Mouse (Mus musculus): Measurements from ENCODE around the gene Tecta. TPM values are rescaled to one million over a fixed set of nuclear protein-coding genes. Genes with fewer than 3 reads are reported as not detected.
A peak's percentile ranks its signal among the peaks of the same experiment; 100 is the strongest.

The Tecta gene
- polyA plus RNA-seq, 1 experiment from 2014 or later: 0.43 TPM

- Histone ChIP-seq H3K9me3 (ENCODE audit: control insufficient read depth, low read length) (no peaks in the 10 kb centered on the region), H3K9ac (ENCODE audit: low read depth, low read length) (no peak overlapping the region), H3K4me2 (replicated peaks; ENCODE audit: low read depth, low read length) (no peak overlapping the region), H3K36me3 (ENCODE audit: control insufficient read depth, insufficient read depth, low read length) (no peaks in the 10 kb centered on the region), H3K4me3 (ENCODE audit: low read length) (no peak overlapping the region), H3K27me3 (ENCODE audit: control insufficient read depth, insufficient read depth, low read length) (no peaks in the 10 kb centered on the region), H3K4me1 (ENCODE audit: control insufficient read depth, insufficient read depth, low read length) (no peaks in the 10 kb centered on the region; the same call in 1 of the 2 replicates), H3K27ac (ENCODE audit: low read depth, low read length) (no peak overlapping the region)
- WGBS: 85% methylated on average over 1 of the region's 1 CpGs
- no peak for ATAC-seq (ENCODE audit: low FRiP score, low TSS enrichment)
Measured at GRCm38 (mm10) chr9:42336575-42336974, 63.2 kb downstream of the Tecta start.

- H3K9ac ChIP-seq (ENCODE audit: low read depth, low read length): no peak overlapping the region
- 80% methylated on average over 3 of the region's 3 CpGs for WGBS
- H3K36me3 ChIP-seq (ENCODE audit: control insufficient read depth, insufficient read depth, low read length): no peaks in the 10 kb centered on the region
- H3K4me2 ChIP-seq (replicated peaks; ENCODE audit: low read depth, low read length): no peak overlapping the region
- no peaks in the 10 kb centered on the region; the same call in 1 of the 2 replicates for H3K4me1 ChIP-seq (ENCODE audit: control insufficient read depth, insufficient read depth, low read length)
- H3K4me3 ChIP-seq (ENCODE audit: low read length): no peak overlapping the region
- no peaks in the 10 kb centered on the region for H3K27me3 ChIP-seq (ENCODE audit: control insufficient read depth, insufficient read depth, low read length)
- H3K27ac ChIP-seq (ENCODE audit: low read depth, low read length): no peak overlapping the region
- no peaks in the 10 kb centered on the region for H3K9me3 ChIP-seq (ENCODE audit: control insufficient read depth, low read length)
- ATAC-seq (ENCODE audit: low FRiP score, low TSS enrichment): no peak
Measured at GRCm38 (mm10) chr9:42334885-42335284, 64.8 kb downstream of the Tecta start.

GRCm38 (mm10) chr9:42332692-42333091 lies 67.0 kb downstream of the Tecta start:
- H3K4me3 ChIP-seq (ENCODE audit: low read length): no peak overlapping the region
- no peaks in the 10 kb centered on the region; the same call in 1 of the 2 replicates for H3K4me1 ChIP-seq (ENCODE audit: control insufficient read depth, insufficient read depth, low read length)
- H3K4me2 ChIP-seq (replicated peaks; ENCODE audit: low read depth, low read length): no peak overlapping the region
- no peaks in the 10 kb centered on the region for H3K27me3 ChIP-seq (ENCODE audit: control insufficient read depth, insufficient read depth, low read length)
- H3K36me3 ChIP-seq (ENCODE audit: control insufficient read depth, insufficient read depth, low read length): no peaks in the 10 kb centered on the region
- H3K9me3 ChIP-seq (ENCODE audit: control insufficient read depth, low read length): no peaks in the 10 kb centered on the region
- no peak overlapping the region for H3K9ac ChIP-seq (ENCODE audit: low read depth, low read length)
- no peak for ATAC-seq (ENCODE audit: low FRiP score, low TSS enrichment)
- H3K27ac ChIP-seq (ENCODE audit: low read depth, low read length): no peak overlapping the region
- 59% methylated on average over 12 of the region's 12 CpGs for WGBS

GRCm38 (mm10) chr9:42331341-42331740 lies 68.4 kb downstream of the Tecta start:
- Histone ChIP-seq H3K4me2 (replicated peaks; ENCODE audit: low read depth, low read length) (no peak overlapping the region), H3K9ac (ENCODE audit: low read depth, low read length) (no peak overlapping the region), H3K4me1 (ENCODE audit: control insufficient read depth, insufficient read depth, low read length) (no peaks in the 10 kb centered on the region; the same call in 1 of the 2 replicates), H3K4me3 (ENCODE audit: low read length) (no peak overlapping the region), H3K9me3 (ENCODE audit: control insufficient read depth, low read length) (no peaks in the 10 kb centered on the region), H3K27me3 (ENCODE audit: control insufficient read depth, insufficient read depth, low read length) (0 out of 2 replicates have a peak, but pooled peaks cover 2% of the 10 kb centered on the region), H3K27ac (ENCODE audit: low read depth, low read length) (no peak overlapping the region), H3K36me3 (ENCODE audit: control insufficient read depth, insufficient read depth, low read length) (no peaks in the 10 kb centered on the region)
- 96% methylated on average over 7 of the region's 7 CpGs for whole genome bisulfite sequencing
- no peak for ATAC-seq (ENCODE audit: low FRiP score, low TSS enrichment)

GRCm38 (mm10) chr9:42329753-42330152 lies 70.0 kb downstream of the Tecta start:
- no peak for ATAC-seq (ENCODE audit: low FRiP score, low TSS enrichment)
- Histone ChIP-seq H3K4me1 (ENCODE audit: control insufficient read depth, insufficient read depth, low read length) (no peaks in the 10 kb centered on the region; the same call in 1 of the 2 replicates), H3K36me3 (ENCODE audit: control insufficient read depth, insufficient read depth, low read length) (no peaks in the 10 kb centered on the region), H3K27me3 (ENCODE audit: control insufficient read depth, insufficient read depth, low read length) (0 out of 2 replicates have a peak, but pooled peaks cover 2% of the 10 kb centered on the region), H3K27ac (ENCODE audit: low read depth, low read length) (no peak overlapping the region), H3K9me3 (ENCODE audit: control insufficient read depth, low read length) (no peaks in the 10 kb centered on the region), H3K4me2 (replicated peaks; ENCODE audit: low read depth, low read length) (no peak overlapping the region), H3K4me3 (ENCODE audit: low read length) (no peak overlapping the region), H3K9ac (ENCODE audit: low read depth, low read length) (no peak overlapping the region)
- 85% methylated on average over 9 of the region's 9 CpGs for WGBS

- no peaks in the 10 kb centered on the region for H3K4me1 ChIP-seq (ENCODE audit: control insufficient read depth, insufficient read depth, low read length)
- WGBS: 31% methylated on average over 11 of the region's 11 CpGs
- no peak overlapping the region for H3K4me3 ChIP-seq (ENCODE audit: low read length)
- no peak overlapping the region for H3K27ac ChIP-seq (ENCODE audit: low read depth, low read length)
- no peaks in the 10 kb centered on the region for H3K9me3 ChIP-seq (ENCODE audit: control insufficient read depth, low read length)
- H3K4me2 ChIP-seq (replicated peaks; ENCODE audit: low read depth, low read length): no peak overlapping the region
- no peaks in the 10 kb centered on the region for H3K36me3 ChIP-seq (ENCODE audit: control insufficient read depth, insufficient read depth, low read length)
- ATAC-seq (ENCODE audit: low FRiP score, low TSS enrichment): 0 out of 2 replicates have a peak, but pooled peaks have one; percentile 24
- H3K27me3 ChIP-seq (ENCODE audit: control insufficient read depth, insufficient read depth, low read length): 0 out of 2 replicates have a peak, but pooled peaks cover 2% of the 10 kb centered on the region
- no peak overlapping the region for H3K9ac ChIP-seq (ENCODE audit: low read depth, low read length)
Measured at GRCm38 (mm10) chr9:42326688-42327440, 72.9 kb downstream of the Tecta start.

- H3K9me3 ChIP-seq (ENCODE audit: control insufficient read depth, low read length): no peaks in the 10 kb centered on the region
- ATAC-seq (ENCODE audit: low FRiP score, low TSS enrichment): no peak
- H3K27ac ChIP-seq (ENCODE audit: low read depth, low read length): no peak overlapping the region
- no peak overlapping the region for H3K9ac ChIP-seq (ENCODE audit: low read depth, low read length)
- 55% methylated on average over 29 of the region's 29 CpGs for WGBS
- H3K4me1 ChIP-seq (ENCODE audit: control insufficient read depth, insufficient read depth, low read length): no peaks in the 10 kb centered on the region
- H3K4me2 ChIP-seq (replicated peaks; ENCODE audit: low read depth, low read length): peak overlapping the region; percentile 17; the same call in 1 of the 2 replicates
- H3K4me3 ChIP-seq (ENCODE audit: low read length): no peak overlapping the region
- no peaks in the 10 kb centered on the region for H3K36me3 ChIP-seq (ENCODE audit: control insufficient read depth, insufficient read depth, low read length)
- 0 out of 2 replicates have a peak, but pooled peaks cover 2% of the 10 kb centered on the region for H3K27me3 ChIP-seq (ENCODE audit: control insufficient read depth, insufficient read depth, low read length)
Measured at GRCm38 (mm10) chr9:42324640-42325394, 74.9 kb downstream of the Tecta start.

- Histone ChIP-seq H3K4me3 (ENCODE audit: low read length) (no peak overlapping the region), H3K4me1 (ENCODE audit: control insufficient read depth, insufficient read depth, low read length) (no peaks in the 10 kb centered on the region), H3K27ac (ENCODE audit: low read depth, low read length) (no peak overlapping the region), H3K4me2 (replicated peaks; ENCODE audit: low read depth, low read length) (no peak overlapping the region), H3K9ac (ENCODE audit: low read depth, low read length) (no peak overlapping the region), H3K36me3 (ENCODE audit: control insufficient read depth, insufficient read depth, low read length) (no peaks in the 10 kb centered on the region), H3K27me3 (ENCODE audit: control insufficient read depth, insufficient read depth, low read length) (0 out of 2 replicates have a peak, but pooled peaks cover 2% of the 10 kb centered on the region), H3K9me3 (ENCODE audit: control insufficient read depth, low read length) (no peaks in the 10 kb centered on the region)
- ATAC-seq (ENCODE audit: low FRiP score, low TSS enrichment): no peak
- WGBS: 77% methylated on average over 8 of the region's 8 CpGs
Measured at GRCm38 (mm10) chr9:42323238-42323637, 76.5 kb downstream of the Tecta start.

- no peaks in the 10 kb centered on the region for H3K4me1 ChIP-seq (ENCODE audit: control insufficient read depth, insufficient read depth, low read length)
- no peak for ATAC-seq (ENCODE audit: low FRiP score, low TSS enrichment)
- no peak overlapping the region for H3K4me2 ChIP-seq (replicated peaks; ENCODE audit: low read depth, low read length)
- no peaks in the 10 kb centered on the region for H3K36me3 ChIP-seq (ENCODE audit: control insufficient read depth, insufficient read depth, low read length)
- no peak overlapping the region for H3K27ac ChIP-seq (ENCODE audit: low read depth, low read length)
- H3K27me3 ChIP-seq (ENCODE audit: control insufficient read depth, insufficient read depth, low read length): no peaks in the 10 kb centered on the region
- no peak overlapping the region for H3K4me3 ChIP-seq (ENCODE audit: low read length)
- WGBS: 90% methylated on average over 2 of the region's 2 CpGs
- H3K9ac ChIP-seq (ENCODE audit: low read depth, low read length): no peak overlapping the region
- H3K9me3 ChIP-seq (ENCODE audit: control insufficient read depth, low read length): no peaks in the 10 kb centered on the region
Measured at GRCm38 (mm10) chr9:42321442-42321841, 78.3 kb downstream of the Tecta start.
